Mouse (Mus musculus) natural killer cell, adult 2 months (primary cell): ENCODE measurements around the gene Olfr1344.
"Not testable (repeated sequence)": the region's sequence is repeated elsewhere in the genome, so short reads cannot be mapped to it uniquely, and the experiment has no call there.

Experiments
- DNase-seq, 2 experiments: peaks; one replicate each; pipeline ENCODE4 v3.0.0; 2022; ENCODE audit warnings: low spot score in 2 of 2

Gene Olfr1344

GRCm38 (mm10) chr7:6438388-6438787, at the start of gene Olfr1344:
Olfr1344 (plus strand) TSS chr7:6438688.
- DNase-seq, result no peak

- DNase-seq, result no peak
These were observed 49.5 kb upstream of the Olfr1344 start for GRCm38 (mm10) chr7:6388971-6389370.

GRCm38 (mm10) chr7:6389449-6389848, 49.0 kb upstream of the Olfr1344 start:
- DNase-seq, result no peak

GRCm38 (mm10) chr7:6397996-6398975, 40.2 kb upstream of the Olfr1344 start, which contains the start of gene Smim17:
Smim17 (plus strand) TSS chr7:6398715.
- peak; percentile 29 for DNase-seq

- DNase-seq, result peak; percentile 70 to 74
These were observed 28.4 kb upstream of the Olfr1344 start, which contains the start of gene Gm20715 for GRCm38 (mm10) chr7:6410043-6410442. Gm20715 (plus strand) TSS chr7:6410277.

GRCm38 (mm10) chr7:6414626-6415441, 23.7 kb upstream of the Olfr1344 start:
- no peak for DNase-seq

GRCm38 (mm10) chr7:6415442-6415787, 23.1 kb upstream of the Olfr1344 start:
- DNase-seq, result no peak

- DNase-seq, result no peak
These were observed 18.6 kb upstream of the Olfr1344 start for GRCm38 (mm10) chr7:6419894-6420293.

- no peak for DNase-seq
These were observed 9.1 kb upstream of the Olfr1344 start for GRCm38 (mm10) chr7:6429381-6429780.

- DNase-seq, result peak; percentile 2 to 24
These were observed 8.1 kb upstream of the Olfr1344 start for GRCm38 (mm10) chr7:6430342-6430741.

- no peak for DNase-seq
These were observed 2.7 kb downstream of the Olfr1344 start for GRCm38 (mm10) chr7:6441173-6441572.

GRCm38 (mm10) chr7:6447771-6448170, 9.3 kb downstream of the Olfr1344 start:
- DNase-seq, result no peak

- no peak for DNase-seq
These were observed 17.4 kb downstream of the Olfr1344 start, which contains the start of gene Olfr1336 for GRCm38 (mm10) chr7:6455868-6456267. Olfr1336 (plus strand) TSS chr7:6456168.

GRCm38 (mm10) chr7:6456399-6456798, 17.9 kb downstream of the Olfr1344 start:
- DNase-seq, result no peak

- DNase-seq, result no peak
These were observed 28.5 kb downstream of the Olfr1344 start, which contains the start of gene Olfr1346 for GRCm38 (mm10) chr7:6466951-6467350. Olfr1346 (plus strand) TSS chr7:6467101.

- DNase-seq, result not testable (repeated sequence)
These were observed 39.1 kb downstream of the Olfr1344 start for GRCm38 (mm10) chr7:6477633-6478032.

GRCm38 (mm10) chr7:6486841-6487240, 48.4 kb downstream of the Olfr1344 start, which contains the start of gene Olfr5:
Olfr5 (minus strand) TSS chr7:6486941.
- no peak for DNase-seq
